Mouse (Mus musculus) erythroblast, embryonic 14.5 days (primary cell): ENCODE results near the gene Atp6v0d1.

Experiments used
- GATA1 ChIP-seq: IDR thresholded peaks from 2 replicates; pipeline ENCODE4 v1.6.1; 2012; ENCODE audit warnings: low read length, inconsistent platforms, mixed read lengths
- TAL1 ChIP-seq: IDR thresholded peaks from 3 replicates; pipeline ENCODE4 v1.6.1; 2012; ENCODE audit warnings: low read length, inconsistent platforms, mixed read lengths

- no peak for TF ChIP-seq TAL1
- no peak for TF ChIP-seq GATA1
Observed at GRCm38 (mm10) chr8:105566703-105567595, 1.1 kb upstream of the Atp6v0d1 start.
